14 mouse cellular contexts compared by ENCODE assay signal in the genomic region with DNA sequence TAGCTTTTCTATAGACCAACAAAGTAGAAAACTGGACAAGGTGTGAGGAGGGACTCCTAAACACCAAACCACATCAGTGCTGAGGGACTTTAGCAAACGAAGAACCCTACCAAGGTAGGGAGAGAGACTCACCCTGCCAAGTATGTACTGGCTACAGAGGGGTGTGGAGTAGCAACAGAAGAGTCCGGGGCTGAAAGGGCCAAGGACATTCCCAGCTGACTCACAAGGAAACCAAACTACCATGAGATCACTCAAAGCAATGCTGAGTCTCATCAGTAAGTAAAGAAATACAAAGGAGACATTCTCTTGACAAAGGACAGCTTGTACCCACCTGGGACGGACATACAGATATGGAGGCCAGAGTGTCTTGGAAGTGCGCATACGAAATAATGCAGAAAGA. TPM values are rescaled to one million over a fixed set of nuclear protein-coding genes. Genes with fewer than 3 reads are reported as not detected.
"Had no signal": no experiment of that assay in that cellular context is flagged by ENCODE, and none has a peak within 500 bp of the region (broad histone marks: within the 10 kb centered on the region; RNA-seq: fewer than 3 reads in every experiment).

No protein-coding gene starts in this region.

- DNase-seq: gastrocnemius, postnatal 14 days; gastrocnemius, postnatal 36 days; heart, adult 11 months; heart, adult 2 months; heart, postnatal 14 days; heart, postnatal 36 days; kidney, adult 11 months; kidney, adult 2 months; kidney, adult 9 months; kidney, postnatal 14 days; kidney, postnatal 36 days; liver; liver, embryonic 13.5 days had no signal

RNA-seq across cellular contexts. Expression of gene Asb18, which starts 5.9 kb away (rescaled TPM):
- total RNA-seq: hematopoietic stem cell, adult 5-6 weeks had no signal
